Mouse (Mus musculus): ENCODE data around the gene P3h2.
A peak's percentile ranks its signal among the peaks of the same experiment; 100 is the strongest.

P3h2 gene

DNA sequence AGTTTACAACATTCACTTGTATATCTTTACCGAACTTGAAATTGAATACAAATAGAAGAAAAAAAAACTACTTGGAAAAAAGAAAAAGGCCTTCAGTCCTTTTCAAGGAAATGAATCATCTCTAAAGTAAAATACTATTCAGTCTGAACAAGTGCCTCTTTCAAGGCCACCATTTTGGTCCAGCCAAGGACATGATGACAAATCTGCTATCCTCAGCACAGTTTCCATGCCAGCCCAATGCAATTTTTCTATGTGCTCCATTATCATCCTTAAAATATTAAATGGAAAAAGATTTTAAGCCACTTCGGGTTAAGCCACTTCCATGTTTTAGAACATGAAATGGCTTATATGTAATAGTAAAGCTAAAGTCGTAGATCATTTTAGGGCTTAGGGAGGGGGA is 35.2 kb downstream of the P3h2 start:
- no peak for DNase-seq (ENCODE audit: inconsistent ontology term)

DNA sequence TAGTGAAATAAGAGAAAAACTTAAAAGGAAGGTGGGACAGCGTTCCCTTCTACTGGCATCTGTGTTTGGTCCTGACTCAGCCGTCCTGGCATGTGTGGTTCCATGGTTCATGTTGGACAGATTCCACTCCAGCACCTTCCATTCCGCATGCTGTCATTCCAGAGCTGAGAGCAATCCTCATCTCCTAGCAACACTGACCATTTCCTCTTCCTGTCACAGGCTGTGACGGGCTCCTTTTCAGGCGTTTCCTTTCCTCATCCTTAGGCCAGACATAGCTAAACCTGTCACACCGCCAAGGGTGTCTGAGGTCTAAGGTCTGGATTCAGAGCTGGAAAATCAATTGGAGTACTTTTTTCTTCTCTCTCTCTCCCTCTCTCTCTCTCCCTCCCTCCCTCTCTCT is 40.5 kb downstream of the P3h2 start:
- peak; percentile 65 for DNase-seq (ENCODE audit: inconsistent ontology term)

GRCm38 (mm10) chr16:26060239-26061085 is 45.1 kb downstream of the P3h2 start:
- DNase-seq (ENCODE audit: inconsistent ontology term), result peak; percentile 68

GRCm38 (mm10) chr16:26053631-26054030 is 52.0 kb downstream of the P3h2 start:
- no peak for DNase-seq (ENCODE audit: inconsistent ontology term)

DNA sequence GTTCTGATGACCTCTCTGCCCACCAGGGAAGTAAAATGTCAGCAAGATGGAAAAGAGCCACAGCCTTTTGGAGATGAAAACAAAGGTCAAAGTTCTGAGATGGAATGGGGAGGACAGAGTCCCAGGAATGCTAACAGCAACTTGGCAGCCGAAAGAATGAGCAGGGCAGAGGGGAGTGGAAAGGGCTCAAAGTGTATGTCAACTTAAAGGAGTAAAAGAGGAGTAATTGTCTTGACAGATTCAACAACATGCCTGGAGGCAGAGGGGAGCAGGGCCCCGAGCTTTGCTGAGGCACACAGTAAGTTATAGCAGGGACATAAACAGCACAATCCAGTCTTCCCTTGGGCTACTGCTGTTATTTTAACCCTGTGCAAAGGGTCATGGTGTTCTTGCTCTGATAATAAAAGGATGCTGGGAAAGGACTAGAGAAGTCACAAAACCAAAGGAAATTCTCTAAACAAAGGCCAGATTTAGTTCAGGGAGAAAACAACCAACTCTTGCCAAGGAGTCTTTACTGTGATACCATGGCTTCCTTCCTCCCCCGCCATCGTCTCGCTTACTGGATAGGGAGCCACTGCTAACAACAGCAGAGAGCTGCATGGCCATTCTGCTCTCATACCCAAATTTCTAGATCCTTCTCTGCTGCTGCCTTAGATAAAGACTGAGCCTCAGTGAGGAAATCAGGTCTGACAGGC is 56.0 kb downstream of the P3h2 start:
- DNase-seq (ENCODE audit: inconsistent ontology term), result peak; percentile 73

DNA sequence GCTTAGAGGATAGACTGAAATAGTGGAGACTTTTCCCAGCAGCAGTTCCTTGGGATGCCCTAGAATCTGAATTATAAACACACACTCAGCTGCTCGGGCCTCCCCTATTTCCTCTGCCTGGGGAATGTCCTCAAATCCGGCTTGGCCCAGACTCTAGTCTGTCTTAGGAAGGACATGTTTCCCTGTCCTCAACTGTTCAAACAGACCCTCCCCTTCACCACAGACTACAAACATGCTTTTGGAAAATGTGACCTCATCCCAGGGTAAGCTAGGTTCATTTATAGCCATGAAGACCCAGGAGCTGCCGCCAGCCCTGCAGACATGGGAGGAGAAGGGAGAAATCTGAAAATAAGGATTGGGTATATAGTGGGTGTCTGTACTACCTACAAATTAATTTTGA is 57.7 kb downstream of the P3h2 start:
- no peak for DNase-seq (ENCODE audit: inconsistent ontology term)

DNA sequence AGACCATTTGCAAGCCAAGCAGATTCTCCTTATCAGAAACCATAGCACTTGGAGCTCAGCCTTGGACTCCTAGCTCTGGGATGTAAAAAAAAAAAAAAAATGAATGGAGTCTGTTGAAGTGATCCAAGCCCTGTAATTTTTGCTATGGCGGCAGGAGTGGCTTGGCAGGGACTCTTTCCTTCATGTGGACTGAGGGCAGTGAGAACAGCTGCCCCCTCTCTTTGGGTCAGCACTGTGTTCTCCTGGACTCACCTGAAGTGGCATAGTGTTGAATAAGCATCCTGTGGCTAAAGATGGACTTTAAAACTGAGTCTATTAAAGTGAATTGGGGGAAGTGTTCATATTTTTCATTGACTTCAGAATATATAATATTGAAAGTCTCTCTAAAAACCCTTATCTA is 58.2 kb downstream of the P3h2 start:
- no peak for DNase-seq (ENCODE audit: inconsistent ontology term)

- no peak for DNase-seq (ENCODE audit: inconsistent ontology term)
Observed at GRCm38 (mm10) chr16:26041929-26042303, 63.7 kb downstream of the P3h2 start.

DNA sequence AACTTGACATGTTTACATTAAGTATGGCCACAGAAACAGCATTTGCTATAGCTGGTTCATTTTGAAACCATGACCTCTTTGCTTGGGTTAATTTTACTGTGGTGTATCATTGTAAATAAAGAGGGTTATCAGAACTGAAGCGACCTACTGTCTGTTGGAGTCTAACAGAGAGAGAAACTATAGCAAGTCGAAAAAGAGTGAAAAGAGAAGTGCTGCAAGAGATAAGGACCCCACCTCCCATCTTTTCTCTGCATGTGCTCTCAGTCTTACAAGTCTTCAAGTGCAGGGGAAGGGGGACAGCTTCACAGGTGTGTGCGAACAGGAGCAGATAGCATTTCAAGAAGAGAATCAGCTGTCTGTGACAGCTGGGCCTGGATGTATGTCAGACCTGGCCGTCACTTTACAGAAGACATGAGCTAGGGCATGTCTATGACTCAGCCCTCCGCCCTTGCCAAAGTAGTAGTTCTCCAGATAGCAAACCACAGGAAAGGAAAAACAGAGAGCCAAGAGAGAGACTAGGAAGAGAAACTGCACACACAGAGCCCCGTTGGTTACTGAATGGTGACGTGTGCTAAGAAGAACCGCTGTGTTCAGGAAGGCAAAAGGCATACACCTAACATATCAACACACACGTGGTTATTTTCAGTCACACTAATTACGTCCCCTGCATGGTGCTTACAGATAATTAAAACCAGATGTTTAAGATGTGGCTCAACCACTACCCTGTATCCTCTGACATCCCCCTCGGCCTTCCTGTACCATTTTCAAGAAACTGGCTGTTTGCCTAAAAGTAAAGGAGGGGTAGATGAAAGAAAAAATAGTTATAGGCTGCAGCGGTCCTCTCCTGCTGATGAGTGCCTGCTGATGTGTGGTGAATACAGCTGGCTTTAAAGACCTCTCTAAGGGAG is 64.3 kb downstream of the P3h2 start:
- DNase-seq (ENCODE audit: inconsistent ontology term), result peak; percentile 22

DNA sequence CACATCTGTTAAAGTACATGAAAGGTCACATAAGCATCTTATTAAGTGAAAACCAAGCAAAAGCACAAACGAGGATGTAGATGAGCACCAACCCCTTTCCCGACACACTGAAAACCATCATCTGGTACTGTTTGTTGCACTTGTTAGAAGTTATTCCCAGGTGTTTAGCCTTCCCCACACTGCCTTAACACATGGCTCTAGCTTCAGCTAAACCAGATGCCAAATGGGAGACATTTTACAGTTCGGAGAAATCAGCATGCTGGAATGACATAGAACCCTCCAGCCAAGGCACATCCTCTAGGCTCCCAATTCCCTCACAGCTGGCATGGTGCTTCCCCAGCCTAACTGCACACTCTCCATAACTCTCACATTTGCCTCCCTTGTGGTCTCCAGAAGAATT is 66.3 kb downstream of the P3h2 start:
- no peak for DNase-seq (ENCODE audit: inconsistent ontology term)

DNA sequence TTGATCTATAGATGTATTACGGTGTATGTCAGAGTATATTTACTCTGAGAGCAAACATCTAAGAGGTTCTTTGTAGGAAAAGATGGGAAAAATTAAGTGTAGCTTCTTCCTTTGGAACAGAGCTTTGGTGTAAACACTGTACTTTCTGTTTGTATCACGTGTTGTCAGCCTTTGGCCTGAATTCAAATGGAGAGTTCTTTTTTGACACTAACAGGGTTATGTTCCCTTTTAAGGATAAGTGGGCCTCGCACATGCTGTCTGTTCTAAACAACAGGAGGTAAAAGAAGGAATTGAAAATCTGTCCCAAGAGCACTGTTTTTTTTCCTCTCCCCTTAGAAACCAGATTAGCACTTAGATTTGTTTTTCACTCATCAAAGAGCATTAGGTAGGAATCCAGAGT is 70.1 kb downstream of the P3h2 start:
- DNase-seq (ENCODE audit: inconsistent ontology term), result no peak

- no peak for DNase-seq (ENCODE audit: inconsistent ontology term)
Observed at GRCm38 (mm10) chr16:26035079-26035478, 70.5 kb downstream of the P3h2 start.

GRCm38 (mm10) chr16:26029424-26030012 is 76.1 kb downstream of the P3h2 start:
- DNase-seq (ENCODE audit: inconsistent ontology term), result no peak

DNA sequence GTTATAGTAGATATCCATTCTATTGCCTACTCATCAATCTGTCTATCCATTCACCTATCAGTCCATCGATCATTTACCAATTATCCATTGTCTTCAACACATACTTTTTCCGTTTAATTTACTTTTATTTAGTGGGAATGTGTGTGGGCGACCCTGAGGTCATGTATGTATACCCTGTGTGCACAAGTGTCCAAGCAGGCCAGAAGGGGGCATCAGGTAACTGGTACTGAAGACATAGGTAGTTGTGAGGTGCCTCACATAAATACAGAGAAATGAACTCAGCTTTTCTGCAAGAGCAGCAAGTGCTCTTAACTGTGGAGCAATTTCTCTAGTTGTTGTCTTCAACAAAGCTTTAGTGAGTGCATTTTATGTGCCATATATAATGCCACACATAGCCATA is 79.2 kb downstream of the P3h2 start:
- no peak for DNase-seq (ENCODE audit: inconsistent ontology term)

DNA sequence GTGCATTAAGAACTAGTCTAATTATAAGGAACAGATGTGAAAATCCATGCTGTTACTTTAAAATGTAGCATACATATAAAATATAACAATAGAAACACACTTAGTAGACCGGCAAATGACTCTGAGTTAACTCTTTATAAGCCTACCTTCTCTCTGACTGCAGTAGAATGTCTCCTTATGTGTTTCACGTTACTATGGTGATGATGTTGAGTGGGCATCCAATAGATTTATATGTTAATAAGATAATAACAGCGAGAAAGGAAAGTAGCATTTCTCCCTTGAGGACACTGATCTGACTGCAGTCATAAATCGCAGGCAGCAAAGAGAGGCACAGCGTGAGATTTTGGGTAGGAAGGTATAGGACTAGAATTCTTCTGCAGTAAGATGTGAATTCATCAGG is 81.0 kb downstream of the P3h2 start:
- DNase-seq (ENCODE audit: inconsistent ontology term), result no peak

DNA sequence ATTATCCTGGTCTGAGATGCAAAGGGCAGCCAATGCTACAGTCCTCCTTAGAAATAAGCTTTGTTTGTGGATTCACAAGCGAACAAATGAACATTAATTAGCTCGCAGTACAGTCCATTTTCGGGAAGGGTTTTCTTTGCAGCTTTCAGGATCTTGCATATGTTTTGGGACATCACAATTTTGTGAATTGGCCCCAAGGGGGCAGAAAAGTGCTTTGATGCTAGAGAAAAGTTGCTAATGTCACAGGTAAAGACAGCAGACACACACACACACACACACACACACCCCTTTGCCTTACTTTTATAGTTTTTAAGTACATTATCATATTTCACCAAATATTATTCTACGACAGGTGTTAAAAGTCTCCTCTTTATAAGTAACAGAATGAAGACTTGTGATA is 82.2 kb downstream of the P3h2 start:
- DNase-seq (ENCODE audit: inconsistent ontology term), result peak; percentile 21

- no peak for DNase-seq (ENCODE audit: inconsistent ontology term)
Observed at GRCm38 (mm10) chr16:26021759-26022158, 83.8 kb downstream of the P3h2 start.

- no peak for DNase-seq (ENCODE audit: inconsistent ontology term)
Observed at GRCm38 (mm10) chr16:26005811-26006210, 99.8 kb downstream of the P3h2 start.

GRCm38 (mm10) chr16:26003261-26003660 is 102.3 kb downstream of the P3h2 start:
- peak; percentile 96 for DNase-seq (ENCODE audit: inconsistent ontology term)

DNA sequence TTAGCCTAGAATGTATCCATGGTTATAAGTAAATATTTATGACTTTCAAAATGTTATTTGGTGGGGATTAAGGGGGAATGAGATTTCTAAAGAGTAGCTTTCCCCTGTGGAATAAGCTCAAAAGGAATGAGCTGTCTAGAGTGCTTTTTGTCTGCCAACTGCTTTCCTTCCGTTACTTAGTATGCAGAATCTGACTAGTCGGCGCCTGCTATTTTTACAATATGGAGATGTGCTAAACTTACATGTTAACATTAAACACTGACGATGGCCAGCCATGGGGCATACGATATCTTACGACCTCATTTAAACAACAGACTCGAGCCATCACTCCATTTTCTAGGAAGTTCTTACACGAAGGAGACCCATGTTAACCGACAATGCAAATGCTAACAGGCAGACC is 102.7 kb downstream of the P3h2 start:
- DNase-seq (ENCODE audit: inconsistent ontology term), result no peak

GRCm38 (mm10) chr16:25994605-25995004 is 111.0 kb downstream of the P3h2 start:
- DNase-seq (ENCODE audit: inconsistent ontology term), result no peak

DNA sequence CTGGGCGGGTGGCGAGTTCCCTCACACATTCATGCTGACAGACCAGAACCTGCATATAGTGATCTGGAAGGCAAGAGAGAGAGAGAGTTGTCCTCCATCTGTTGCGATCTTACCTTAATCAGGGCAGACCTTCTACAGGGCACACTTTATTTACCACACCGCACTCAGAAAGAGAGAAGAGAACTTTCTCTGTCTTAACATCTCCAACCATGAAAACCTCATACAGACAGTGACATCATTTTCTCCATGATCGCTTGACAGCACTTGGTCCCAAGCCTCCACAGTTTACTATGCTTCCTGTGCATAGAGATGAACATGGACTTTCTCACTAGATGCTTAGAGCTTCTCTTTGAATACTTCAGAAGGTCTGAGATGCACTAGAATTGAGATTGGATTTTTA is 118.4 kb downstream of the P3h2 start:
- DNase-seq (ENCODE audit: inconsistent ontology term), result no peak

Measured in Muller cell, postnatal 12 days (primary cell).